Mouse (Mus musculus): ENCODE results near the gene Arhgef7.

The Arhgef7 gene

GRCm38 (mm10) chr8:11767213-11767840 lies 39.8 kb downstream of the Arhgef7 start:
- DNase-seq (ENCODE audit: low spot score in 2 of 2): peak in 1 of 2 experiments; percentile 13

GRCm38 (mm10) chr8:11770001-11770400 lies 42.5 kb downstream of the Arhgef7 start:
- no peak for DNase-seq (ENCODE audit: low spot score in 2 of 2)

- no peak for DNase-seq (ENCODE audit: low spot score in 2 of 2)
Observed at GRCm38 (mm10) chr8:11770521-11771080, 43.1 kb downstream of the Arhgef7 start.

DNA sequence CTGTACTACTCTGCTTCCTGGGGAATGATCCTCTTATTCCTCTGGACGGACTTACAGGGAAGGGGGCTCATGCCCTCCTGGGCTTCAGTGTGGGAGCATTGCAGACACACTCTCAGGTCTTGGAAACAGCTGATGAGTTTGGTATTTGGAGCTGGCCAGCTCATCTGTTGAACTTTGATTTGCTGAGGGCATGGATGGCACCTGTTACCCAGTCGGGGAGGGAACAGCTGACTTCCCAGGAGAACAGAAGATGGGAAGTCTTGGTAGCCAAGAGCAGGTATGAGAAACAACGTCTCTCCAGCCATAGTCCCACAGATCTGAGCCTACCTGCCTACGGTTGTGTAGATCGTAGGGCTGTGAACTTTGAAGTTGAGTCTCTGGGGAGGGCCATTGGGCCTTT lies 44.1 kb downstream of the Arhgef7 start:
- no peak for DNase-seq (ENCODE audit: low spot score in 2 of 2)

DNA sequence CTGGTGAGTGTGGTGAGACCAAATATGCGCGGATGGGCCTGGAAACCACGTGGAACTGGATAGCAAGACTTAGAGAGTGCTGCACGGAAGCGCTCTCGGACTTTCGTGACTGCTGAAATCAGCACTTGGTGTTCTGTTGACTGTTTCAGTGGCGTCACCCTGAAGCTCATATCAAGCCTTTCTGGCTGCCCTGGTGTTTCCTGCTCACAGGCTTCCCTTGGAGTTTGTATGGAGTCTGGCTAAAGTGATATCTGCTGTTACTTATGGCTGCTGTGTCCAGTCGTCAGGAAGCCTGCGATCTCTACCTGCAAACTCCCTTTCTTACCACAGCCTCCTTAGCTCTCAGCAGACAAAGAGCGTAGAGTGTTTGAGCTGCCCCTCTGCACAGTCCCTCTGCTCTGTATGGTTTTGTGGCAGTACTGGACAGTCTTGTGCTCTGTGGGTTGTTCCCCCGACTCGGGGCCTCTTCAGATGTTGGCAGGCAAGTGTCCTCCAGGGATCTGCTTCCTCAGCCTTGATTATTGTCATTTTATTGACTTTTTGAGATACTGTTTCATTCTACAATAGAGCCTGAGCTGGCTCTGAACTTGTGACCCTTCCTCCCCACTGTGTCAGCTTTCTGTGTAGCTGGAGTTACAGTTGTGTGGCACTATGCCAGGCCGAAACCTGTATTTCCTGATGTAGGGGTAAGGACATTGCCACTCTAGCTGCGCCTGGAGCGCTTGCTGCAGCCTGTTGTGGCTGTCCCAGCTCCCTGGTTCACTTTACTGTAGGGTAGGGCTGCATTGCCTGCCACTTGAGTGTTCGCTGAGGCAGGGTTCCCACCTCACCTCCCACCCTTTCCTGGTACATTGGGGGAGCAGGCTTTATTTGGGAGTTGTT lies 46.9 kb downstream of the Arhgef7 start:
- no peak for DNase-seq (ENCODE audit: low spot score in 2 of 2)

- DNase-seq (ENCODE audit: low spot score in 2 of 2): no peak
Observed at GRCm38 (mm10) chr8:11775889-11776288, 48.4 kb downstream of the Arhgef7 start.

DNA sequence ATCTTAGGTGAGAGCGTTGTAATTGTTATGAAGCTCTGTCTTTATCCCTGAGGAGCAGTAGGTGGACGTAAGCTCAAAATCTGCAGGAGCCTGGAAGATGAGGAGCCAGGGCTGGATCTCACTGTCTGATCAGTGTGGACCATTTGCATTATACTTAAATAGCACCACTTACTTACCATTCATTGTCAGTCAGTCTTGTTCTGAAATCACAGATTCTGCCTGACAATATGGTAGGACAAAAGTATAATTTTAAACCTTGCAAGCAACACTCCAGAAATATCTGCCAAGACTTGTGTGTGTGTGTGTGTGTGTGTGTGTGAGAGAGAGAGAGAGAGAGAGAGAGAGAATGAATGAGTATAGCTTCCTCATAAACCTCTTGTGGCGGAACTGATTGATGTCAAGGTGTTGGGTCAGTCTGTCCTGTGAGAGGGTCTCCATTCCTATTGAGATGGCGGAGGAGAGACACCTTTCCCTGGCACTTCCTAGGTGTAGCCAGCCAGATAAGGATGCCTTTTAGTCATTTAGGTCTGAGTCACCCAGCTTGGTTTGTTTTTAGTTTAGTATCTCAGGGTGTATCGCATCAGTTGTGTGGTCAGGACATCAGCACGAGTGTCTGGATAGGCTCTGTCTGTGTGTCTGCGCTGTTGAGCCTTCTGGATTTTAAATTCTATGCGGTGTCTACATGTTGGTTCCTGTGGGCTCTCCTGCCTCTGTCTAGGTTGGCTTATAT lies 49.1 kb downstream of the Arhgef7 start:
- DNase-seq (ENCODE audit: low spot score in 2 of 2): no peak

- no peak for DNase-seq (ENCODE audit: low spot score in 2 of 2)
Observed at GRCm38 (mm10) chr8:11777201-11777600, 49.7 kb downstream of the Arhgef7 start.

- no peak for DNase-seq (ENCODE audit: low spot score in 2 of 2)
Observed at GRCm38 (mm10) chr8:11778646-11779433, 51.3 kb downstream of the Arhgef7 start.

GRCm38 (mm10) chr8:11779844-11780634 lies 52.5 kb downstream of the Arhgef7 start:
- DNase-seq (ENCODE audit: low spot score in 2 of 2): no peak

DNA sequence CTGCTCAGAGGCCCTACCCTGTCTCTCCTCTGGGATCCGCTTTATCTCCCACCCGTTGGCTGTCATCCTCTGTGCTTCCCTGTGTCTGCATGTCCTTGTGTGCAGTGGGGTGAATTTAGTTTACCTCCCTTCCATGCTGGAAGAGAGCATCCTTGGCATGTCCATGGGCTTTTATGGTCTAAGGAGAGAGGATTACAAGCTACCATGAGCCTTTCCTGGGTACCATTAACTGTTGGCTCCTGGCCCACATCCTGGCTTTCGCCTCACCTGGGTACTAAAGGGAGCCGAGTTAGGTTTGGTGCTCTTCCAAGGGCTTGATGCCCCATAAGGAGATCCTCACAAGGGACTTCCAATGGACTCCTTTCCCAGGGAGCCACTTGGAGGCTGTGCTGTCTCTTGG lies 53.1 kb downstream of the Arhgef7 start:
- no peak for DNase-seq (ENCODE audit: low spot score in 2 of 2)

- no peak for DNase-seq (ENCODE audit: low spot score in 2 of 2)
Observed at GRCm38 (mm10) chr8:11782607-11783006, 55.1 kb downstream of the Arhgef7 start.

- DNase-seq (ENCODE audit: low spot score in 2 of 2): no peak
Observed at GRCm38 (mm10) chr8:11783861-11784594, 56.5 kb downstream of the Arhgef7 start.

GRCm38 (mm10) chr8:11785121-11785520 lies 57.6 kb downstream of the Arhgef7 start:
- no peak for DNase-seq (ENCODE audit: low spot score in 2 of 2)

- no peak for DNase-seq (ENCODE audit: low spot score in 2 of 2)
Observed at GRCm38 (mm10) chr8:11785539-11786046, 58.1 kb downstream of the Arhgef7 start.

DNA sequence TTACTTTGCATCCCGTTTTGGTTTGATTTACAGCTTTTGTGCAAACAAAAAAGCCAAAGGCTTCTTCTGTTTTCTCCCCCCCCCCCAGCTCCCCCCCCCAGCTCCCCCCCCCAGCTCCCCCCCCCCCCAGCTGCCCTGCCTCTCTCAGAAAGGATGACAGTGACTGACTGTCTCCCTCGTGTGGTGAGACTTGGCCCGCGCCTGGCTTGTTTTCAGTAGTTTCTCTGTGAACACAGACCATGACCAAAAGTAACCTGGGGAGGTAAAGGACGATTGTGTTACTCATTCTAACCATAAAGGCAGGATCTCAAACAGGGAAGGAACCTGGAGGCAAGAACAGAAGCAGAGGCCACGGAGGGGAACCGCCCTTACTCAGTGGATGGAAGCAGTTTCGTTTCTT lies 60.7 kb downstream of the Arhgef7 start:
- DNase-seq (ENCODE audit: low spot score in 2 of 2): no peak

DNA sequence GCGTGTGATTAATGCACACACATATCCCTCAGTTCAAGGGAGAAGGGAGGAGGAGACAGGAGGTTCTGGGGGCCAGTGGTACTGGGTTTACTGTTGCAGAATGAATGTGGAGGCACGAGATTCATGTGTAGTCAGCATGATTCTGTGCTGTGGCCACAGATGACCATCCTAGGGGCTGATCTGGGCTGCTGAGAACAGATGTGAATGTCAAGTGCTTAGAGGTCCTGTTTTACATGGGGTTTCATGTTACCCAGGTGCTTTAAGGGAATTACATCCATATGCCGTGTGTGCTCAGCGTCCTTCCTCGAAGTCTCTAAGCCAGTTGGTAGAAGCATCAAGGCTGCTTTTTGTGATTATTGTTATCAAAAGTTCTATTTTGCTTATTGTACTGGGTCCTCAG lies 61.6 kb downstream of the Arhgef7 start:
- no peak for DNase-seq (ENCODE audit: low spot score in 2 of 2)

- DNase-seq (ENCODE audit: low spot score in 2 of 2): no peak
Observed at GRCm38 (mm10) chr8:11794956-11795355, 67.4 kb downstream of the Arhgef7 start.

GRCm38 (mm10) chr8:11797128-11797527 lies 69.6 kb downstream of the Arhgef7 start:
- no peak for DNase-seq (ENCODE audit: low spot score in 2 of 2)
